Mouse (Mus musculus) left cerebral cortex, adult 9 months (tissue): ENCODE measurements around the gene Dsn1.

ENCODE experiments used
- DNase-seq, 2 experiments: peaks; one replicate each; pipeline ENCODE4 v3.0.0; 2022; ENCODE audit warnings: low spot score in 2 of 2

Dsn1 gene

GRCm38 (mm10) chr2:156973316-156974100, 33.4 kb downstream of the Dsn1 start:
- DNase-seq = peak; percentile 76 to 89

GRCm38 (mm10) chr2:156970253-156970652, 36.7 kb downstream of the Dsn1 start:
- DNase-seq = no peak

- DNase-seq = no peak
These were observed 38.5 kb downstream of the Dsn1 start for GRCm38 (mm10) chr2:156968501-156968900.

- DNase-seq = no peak
These were observed 39.6 kb downstream of the Dsn1 start for GRCm38 (mm10) chr2:156967388-156967787.

- no peak for DNase-seq
These were observed 43.1 kb downstream of the Dsn1 start for GRCm38 (mm10) chr2:156963891-156964290.

GRCm38 (mm10) chr2:156958496-156959252, 48.3 kb downstream of the Dsn1 start:
- DNase-seq = no peak

- DNase-seq = no peak
These were observed 49.9 kb downstream of the Dsn1 start for GRCm38 (mm10) chr2:156957035-156957434.

- no peak for DNase-seq
These were observed 50.6 kb downstream of the Dsn1 start for GRCm38 (mm10) chr2:156956306-156956705.

- DNase-seq = peak in 1 of 2 experiments; percentile 57
These were observed 52.5 kb downstream of the Dsn1 start for GRCm38 (mm10) chr2:156954463-156954862.

GRCm38 (mm10) chr2:156951301-156952094, 55.5 kb downstream of the Dsn1 start:
- DNase-seq = no peak

- DNase-seq = no peak
These were observed 56.1 kb downstream of the Dsn1 start for GRCm38 (mm10) chr2:156950816-156951215.
